Mouse (Mus musculus) heart, adult 2 months (tissue): ENCODE results near the gene Hacd3. TPM values are rescaled to one million over a fixed set of nuclear protein-coding genes. Genes with fewer than 3 reads are reported as not detected.

Experiments used
- DNase-seq, 2 experiments: peaks; one replicate each; pipeline ENCODE4 v3.0.0; 2021
- H3K27ac ChIP-seq: fragments of 200-600 bp; 2 replicates; pipeline ENCODE4 v1.8.1; 2022
- H3K27me3 ChIP-seq: fragments of 200-500 bp; 2 replicates; pipeline ENCODE4 v1.6.1; 2012; ENCODE audit warnings: mild to moderate bottlenecking, low read length, inconsistent platforms, mixed read lengths; ENCODE audit not compliant: control insufficient read depth, insufficient read depth
- H3K36me3 ChIP-seq: fragments of 200-500 bp; 2 replicates; pipeline ENCODE4 v1.6.1; 2012; ENCODE audit warnings: low read length, inconsistent platforms; ENCODE audit not compliant: control insufficient read depth, insufficient read depth
- H3K4me1 ChIP-seq: fragments of 200-500 bp; 2 replicates; pipeline ENCODE4 v1.6.1; 2011; ENCODE audit warnings: low read length; ENCODE audit not compliant: control insufficient read depth, insufficient read depth
- H3K4me3 ChIP-seq: fragments of 200-600 bp; 2 replicates; pipeline ENCODE4 v1.8.1; 2022
- H3K79me2 ChIP-seq: fragments of 200-500 bp; replicated peaks from 2 replicates; pipeline ENCODE4 v1.6.1; 2012; ENCODE audit warnings: mild to moderate bottlenecking, inconsistent platforms, low read length, moderate library complexity, mixed read lengths; ENCODE audit not compliant: control insufficient read depth, insufficient read depth
- H3K9ac ChIP-seq: fragments of 200-500 bp; 2 replicates; pipeline ENCODE4 v1.6.1; 2012; ENCODE audit warnings: low read depth, mild to moderate bottlenecking, control low read depth, inconsistent platforms, low read length, mixed read lengths
- CTCF ChIP-seq: fragments of 200-600 bp; IDR thresholded peaks from 2 replicates; pipeline ENCODE4 v1.8.1; 2022; ENCODE audit warnings: antibody characterized with exemption, mild to moderate bottlenecking, moderate library complexity
- EP300 ChIP-seq: fragments of 200-500 bp; IDR thresholded peaks from 2 replicates; pipeline ENCODE4 v1.6.1; 2011; ENCODE audit warnings: low read depth, low read length, control low read depth; ENCODE audit not compliant: insufficient read depth
- POLR2A ChIP-seq: fragments of 200-500 bp; IDR thresholded peaks from 2 replicates; pipeline ENCODE4 v1.6.1; 2011; ENCODE audit warnings: mild to moderate bottlenecking, low read depth, low read length, control low read depth; ENCODE audit not compliant: insufficient read depth
- WGBS: fragments of 180-500 bp; shearing (Covaris S2); methylation state at CpG from one replicate; pipeline ENCODE4 v1.1.7; 2018; 5-methylcytosine and 5-hydroxymethylcytosine counted together
- intact Hi-C: fragments of 180-260 bp; cut with DNase I; formaldehyde crosslinking; loops from one replicate; pipeline ENCODE4 v1.15.1; 2025
- polyA plus RNA-seq: library from polyadenylated mRNA; depleted of rRNA; stranded (reverse); fragments of >200 nt; gene quantifications from 2 replicates; pipeline ENCODE4 v1.2.3, GENCODE M21; 2012
- total RNA-seq, 2 experiments: library from RNA; stranded (reverse); gene quantifications; 2 replicates each; pipeline ENCODE4 v1.2.3; 2021

Hacd3 gene
- total and polyA plus RNA-seq, 3 experiments: 11.2 to 18.9 (median 17.6) TPM

- H3K4me1 ChIP-seq: no peaks in the 10 kb centered on the region
- TF ChIP-seq POLR2A (no peak), EP300 (no peak), CTCF (no peak)
- no peak for DNase-seq
- WGBS: 54% methylated on average over 7 of the region's 7 CpGs
- no peak overlapping the region for H3K27ac ChIP-seq
- no peak overlapping the region for H3K4me3 ChIP-seq
- no peak overlapping the region for H3K9ac ChIP-seq
- intact Hi-C loops: no loop called here
- H3K36me3 ChIP-seq: peaks cover 2% of the 10 kb centered on the region; the same call in 1 of the 2 replicates
- no peaks in the 10 kb centered on the region for H3K27me3 ChIP-seq
- no peaks in the 10 kb centered on the region for H3K79me2 ChIP-seq
These were observed 31.2 kb downstream of the Hacd3 start for GRCm38 (mm10) chr9:64990291-64990690.

- WGBS: 79% methylated on average over 6 of the region's 6 CpGs
- peaks cover 2% of the 10 kb centered on the region; the same call in 1 of the 2 replicates for H3K36me3 ChIP-seq
- H3K4me3 ChIP-seq: no peak overlapping the region
- no peak for TF ChIP-seq EP300
- TF ChIP-seq POLR2A: no peak
- no peak for TF ChIP-seq CTCF
- H3K27me3 ChIP-seq: no peaks in the 10 kb centered on the region
- no peak for DNase-seq
- intact Hi-C loops: loop anchor here (10.0 kb wide), 1 partner anchor 136 kb away; no protein-coding TSS in a partner anchor
- no peak overlapping the region for H3K27ac ChIP-seq
- H3K4me1 ChIP-seq: no peaks in the 10 kb centered on the region
- H3K79me2 ChIP-seq: no peaks in the 10 kb centered on the region
- no peak overlapping the region for H3K9ac ChIP-seq
These were observed 33.0 kb downstream of the Hacd3 start for GRCm38 (mm10) chr9:64988443-64988842.

- no peak for TF ChIP-seq EP300
- no peak for TF ChIP-seq CTCF
- no peak for TF ChIP-seq POLR2A
- Histone ChIP-seq H3K9ac (no peak overlapping the region), H3K4me1 (no peaks in the 10 kb centered on the region), H3K27ac (no peak overlapping the region), H3K36me3 (peaks cover 2% of the 10 kb centered on the region; the same call in 1 of the 2 replicates), H3K27me3 (no peaks in the 10 kb centered on the region), H3K4me3 (no peak overlapping the region), H3K79me2 (no peaks in the 10 kb centered on the region)
- intact Hi-C loops: loop anchor here (10.0 kb wide), 1 partner anchor 137 kb away; no protein-coding TSS in a partner anchor
- WGBS: 90% methylated on average over 2 of the region's 2 CpGs
- DNase-seq: no peak
These were observed 33.8 kb downstream of the Hacd3 start for GRCm38 (mm10) chr9:64987651-64988050.

- H3K79me2 ChIP-seq: no peaks in the 10 kb centered on the region
- H3K27ac ChIP-seq: no peak overlapping the region
- H3K36me3 ChIP-seq: peaks cover 2% of the 10 kb centered on the region; the same call in 1 of the 2 replicates
- no peak overlapping the region for H3K4me3 ChIP-seq
- no peak for DNase-seq
- no peak overlapping the region for H3K9ac ChIP-seq
- intact Hi-C loops: loop anchor here (10.0 kb wide), 1 partner anchor 139 kb away; no protein-coding TSS in a partner anchor
- no peaks in the 10 kb centered on the region for H3K4me1 ChIP-seq
- H3K27me3 ChIP-seq: no peaks in the 10 kb centered on the region
- WGBS: 64% methylated on average over 9 of the region's 9 CpGs
- no peak for TF ChIP-seq EP300
- TF ChIP-seq POLR2A: no peak
- TF ChIP-seq CTCF: no peak
These were observed 35.7 kb downstream of the Hacd3 start for GRCm38 (mm10) chr9:64985807-64986206.

GRCm38 (mm10) chr9:64985037-64985794 lies 36.3 kb downstream of the Hacd3 start:
- Histone ChIP-seq H3K4me3 (no peak overlapping the region), H3K79me2 (no peaks in the 10 kb centered on the region), H3K27me3 (no peaks in the 10 kb centered on the region), H3K36me3 (peaks cover under 1% of the 10 kb centered on the region; the same call in 1 of the 2 replicates), H3K4me1 (no peaks in the 10 kb centered on the region), H3K9ac (no peak overlapping the region), H3K27ac (no peak overlapping the region)
- 28% methylated on average over 8 of the region's 8 CpGs for WGBS
- DNase-seq: no peak
- intact Hi-C loops: loop anchor here (10.0 kb wide), 1 partner anchor 140 kb away; no protein-coding TSS in a partner anchor
- TF ChIP-seq EP300: no peak
- TF ChIP-seq CTCF: no peak
- TF ChIP-seq POLR2A: no peak

GRCm38 (mm10) chr9:64981904-64982303 lies 39.6 kb downstream of the Hacd3 start:
- Histone ChIP-seq H3K27me3 (no peaks in the 10 kb centered on the region), H3K4me1 (no peaks in the 10 kb centered on the region), H3K4me3 (no peak overlapping the region), H3K79me2 (no peaks in the 10 kb centered on the region), H3K27ac (no peak overlapping the region), H3K36me3 (peaks cover 2% of the 10 kb centered on the region; the same call in 1 of the 2 replicates), H3K9ac (no peak overlapping the region)
- intact Hi-C loops: loop anchor here (10.0 kb wide), 1 partner anchor 143 kb away; no protein-coding TSS in a partner anchor
- no peak for TF ChIP-seq EP300
- TF ChIP-seq POLR2A: no peak
- TF ChIP-seq CTCF: no peak
- 51% methylated on average over 1 of the region's 1 CpGs for WGBS
- DNase-seq: no peak
